In genomic region chr15:8005506-8005905, GRCm38 (mm10) we compare ENCODE assay signal across 10 mouse cellular contexts.
A peak's percentile ranks its signal among the peaks of the same experiment; 100 is the strongest.
DNase-seq lines count a peak whose midpoint lies in the region; ATAC-seq and TF ChIP-seq lines count a peak whose summit lies in the region.
"Had no signal": no experiment of that assay in that cellular context is flagged by ENCODE, and none has a peak within 500 bp of the region (broad histone marks: within the 10 kb centered on the region; RNA-seq: fewer than 3 reads in every experiment).

No protein-coding gene starts in this region.

- 43% methylated on average over 5 of the region's 5 CpGs for WGBS in hindbrain, postnatal 0 days
- WGBS in hindbrain, embryonic 16.5 days = 57% methylated on average over 5 of the region's 5 CpGs
- WGBS in lung, embryonic 16.5 days = 46% methylated on average over 5 of the region's 5 CpGs
- WGBS in midbrain, embryonic 15.5 days = 62% methylated on average over 5 of the region's 5 CpGs

- no peak overlapping the region for H3K4me2 ChIP-seq in hindbrain, postnatal 0 days (ENCODE audit: low read depth, low read length)
- no peak overlapping the region for H3K4me2 ChIP-seq in hindbrain, embryonic 16.5 days (ENCODE audit: low read length)
- H3K4me2 ChIP-seq in lung, embryonic 16.5 days (ENCODE audit: low read depth, low read length) = no peak overlapping the region
- H3K4me2 ChIP-seq in midbrain, embryonic 15.5 days = no peak overlapping the region
- H3K4me2 ChIP-seq: embryonic facial prominence, embryonic 15.5 days had no signal

- no peaks in the 10 kb centered on the region for H3K4me1 ChIP-seq in hindbrain, postnatal 0 days (ENCODE audit: insufficient read depth, low read length)
- H3K4me1 ChIP-seq in hindbrain, embryonic 16.5 days (ENCODE audit: control insufficient read depth, insufficient read depth, low read depth, low read length) = no peaks in the 10 kb centered on the region
- H3K4me1 ChIP-seq in lung, embryonic 16.5 days (replicated peaks; ENCODE audit: control insufficient read depth, insufficient read depth, low read length) = no peaks in the 10 kb centered on the region
- H3K4me1 ChIP-seq in midbrain, embryonic 15.5 days = no peaks in the 10 kb centered on the region
- H3K4me1 ChIP-seq: embryonic facial prominence, embryonic 15.5 days had no signal

- H3K27me3 ChIP-seq in hindbrain, postnatal 0 days (ENCODE audit: insufficient read depth, low read length) = no peaks in the 10 kb centered on the region
- H3K27me3 ChIP-seq in hindbrain, embryonic 16.5 days (replicated peaks; ENCODE audit: control insufficient read depth, insufficient read depth, low read length) = no peaks in the 10 kb centered on the region
- H3K27me3 ChIP-seq in lung, embryonic 16.5 days (ENCODE audit: control insufficient read depth, insufficient read depth, low read depth, low read length) = no peaks in the 10 kb centered on the region
- H3K27me3 ChIP-seq in midbrain, embryonic 15.5 days (replicated peaks) = no peaks in the 10 kb centered on the region
- H3K27me3 ChIP-seq: embryonic facial prominence, embryonic 15.5 days had no signal

- DNase-seq in hindbrain, postnatal 0 days (ENCODE audit: low spot score) = peak; percentile 69
- DNase-seq in MN1 (ENCODE audit: low spot score) = peak; percentile 75
- DNase-seq in cerebellum, adult 11 months = peak; percentile 31
- DNase-seq in spleen, adult 18-20 months = no peak
- DNase-seq: kidney, adult 8-10 months had no signal

- ATAC-seq in hindbrain, postnatal 0 days = no peak
- no peak for ATAC-seq in hindbrain, embryonic 16.5 days
- ATAC-seq in lung, embryonic 16.5 days (ENCODE audit: low read depth) = peak; percentile 62
- ATAC-seq in midbrain, embryonic 15.5 days (replicated peaks) = no peak

- TF ChIP-seq CTCF in hindbrain, postnatal 0 days (IDR thresholded peaks at IDR 0.05; ENCODE audit: low read depth) = no peak

- no peaks in the 10 kb centered on the region for H3K9me3 ChIP-seq in hindbrain, postnatal 0 days (ENCODE audit: low read length)
- H3K9me3 ChIP-seq in hindbrain, embryonic 16.5 days (ENCODE audit: control insufficient read depth, low read length) = no peaks in the 10 kb centered on the region
- H3K9me3 ChIP-seq in lung, embryonic 16.5 days (ENCODE audit: control insufficient read depth, low read length) = no peaks in the 10 kb centered on the region
- H3K9me3 ChIP-seq in midbrain, embryonic 15.5 days = no peaks in the 10 kb centered on the region
- H3K9me3 ChIP-seq: embryonic facial prominence, embryonic 15.5 days had no signal

- no peaks in the 10 kb centered on the region for H3K36me3 ChIP-seq in hindbrain, postnatal 0 days (ENCODE audit: insufficient read depth, low read length)
- H3K36me3 ChIP-seq in hindbrain, embryonic 16.5 days (ENCODE audit: control insufficient read depth, insufficient read depth, low read length) = no peaks in the 10 kb centered on the region
- no peaks in the 10 kb centered on the region for H3K36me3 ChIP-seq in lung, embryonic 16.5 days (ENCODE audit: control insufficient read depth, insufficient read depth, low read length)
- no peaks in the 10 kb centered on the region for H3K36me3 ChIP-seq in midbrain, embryonic 15.5 days (replicated peaks)
- H3K36me3 ChIP-seq: embryonic facial prominence, embryonic 15.5 days had no signal

- no peak overlapping the region for H3K27ac ChIP-seq in hindbrain, postnatal 0 days
- no peak overlapping the region for H3K27ac ChIP-seq in hindbrain, embryonic 16.5 days (ENCODE audit: low read depth, low read length)
- no peak overlapping the region for H3K27ac ChIP-seq in lung, embryonic 16.5 days (ENCODE audit: low read length)
- no peak overlapping the region for H3K27ac ChIP-seq in midbrain, embryonic 15.5 days
- H3K27ac ChIP-seq: embryonic facial prominence, embryonic 15.5 days; liver, embryonic 14.5 days had no signal

- no peak overlapping the region for H3K9ac ChIP-seq in hindbrain, postnatal 0 days (replicated peaks; ENCODE audit: low read length)
- no peak overlapping the region for H3K9ac ChIP-seq in hindbrain, embryonic 16.5 days (ENCODE audit: low read depth, low read length)
- H3K9ac ChIP-seq in lung, embryonic 16.5 days (ENCODE audit: low read length) = no peak overlapping the region
- H3K9ac ChIP-seq in midbrain, embryonic 15.5 days = no peak overlapping the region
- H3K9ac ChIP-seq: embryonic facial prominence, embryonic 15.5 days; liver, embryonic 14.5 days had no signal

- no peak overlapping the region for H3K4me3 ChIP-seq in hindbrain, postnatal 0 days (ENCODE audit: low read length)
- no peak overlapping the region for H3K4me3 ChIP-seq in hindbrain, embryonic 16.5 days (ENCODE audit: low read length)
- no peak overlapping the region for H3K4me3 ChIP-seq in lung, embryonic 16.5 days (ENCODE audit: low read length)
- H3K4me3 ChIP-seq in midbrain, embryonic 15.5 days = no peak overlapping the region
- H3K4me3 ChIP-seq: embryonic facial prominence, embryonic 15.5 days had no signal

Comparison
In these comparisons a context has a peak if more than half of its experiments do, and no peak if none do; other contexts are left out.
1. DNase-seq: peak in hindbrain, postnatal 0 days (single experiment), MN1 (single experiment) and cerebellum, adult 11 months (single experiment); none in spleen, adult 18-20 months (0 of 2).